Mouse (Mus musculus) liver, postnatal 0 days (tissue): ENCODE measurements around the gene Ccdc186.

ENCODE experiments used
- CTCF ChIP-seq: sonication (generic); IDR thresholded peaks from 2 replicates; pipeline ENCODE4 v1.5.1; 2016; ENCODE audit warnings: antibody characterized with exemption, low read depth
- EP300 ChIP-seq: IDR thresholded peaks from 2 replicates; pipeline ENCODE4 v1.6.1; 2016; ENCODE audit warnings: antibody characterized with exemption, low read depth, mild to moderate bottlenecking

GRCm38 (mm10) chr19:56811590-56811989 lies 10.4 kb downstream of the Ccdc186 start:
- TF ChIP-seq CTCF, result peak; percentile 85
- peak; percentile 69 for TF ChIP-seq EP300
